23 mouse cellular contexts compared by ENCODE assay signal in the genomic region with DNA sequence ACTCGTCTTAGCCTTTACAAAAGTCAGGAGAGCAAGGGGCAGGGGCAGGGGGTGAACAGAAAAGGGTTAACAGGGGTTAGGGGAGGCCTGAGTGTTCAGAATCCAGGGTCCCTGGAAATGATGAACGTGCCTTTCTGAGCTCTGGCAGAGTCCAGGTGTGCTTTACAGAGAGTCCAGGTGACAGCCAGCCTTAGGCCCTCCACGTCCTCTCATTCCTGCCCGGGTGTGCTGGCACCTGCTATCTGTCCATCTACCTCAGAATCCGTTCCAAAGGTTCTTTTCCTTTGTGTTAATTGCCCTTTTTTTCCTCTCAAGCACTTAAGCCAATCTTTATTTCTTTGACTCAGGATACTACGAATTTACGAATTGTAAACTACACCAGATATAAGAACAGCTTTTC. TPM values are rescaled to one million over a fixed set of nuclear protein-coding genes. Genes with fewer than 3 reads are reported as not detected.
A peak's percentile ranks its signal among the peaks of the same experiment; 100 is the strongest.
DNase-seq lines count a peak whose midpoint lies in the region; ATAC-seq and TF ChIP-seq lines count a peak whose summit lies in the region.
"Had no signal": no experiment of that assay in that cellular context is flagged by ENCODE, and none has a peak within 500 bp of the region (broad histone marks: within the 10 kb centered on the region; RNA-seq: fewer than 3 reads in every experiment).

No protein-coding gene starts in this region.

- H3K27ac ChIP-seq in forebrain, embryonic 12.5 days: 0 out of 2 replicates have a peak overlapping the region, but pooled peaks have one; percentile 9
- H3K27ac ChIP-seq in forebrain, embryonic 16.5 days (ENCODE audit: low read length): no peak overlapping the region
- no peak overlapping the region for H3K27ac ChIP-seq in kidney, embryonic 14.5 days (ENCODE audit: low read depth, low read length)
- 0 out of 2 replicates have a peak overlapping the region, but pooled peaks have one; percentile 60 for H3K27ac ChIP-seq in liver, postnatal 0 days (ENCODE audit: low read depth)
- H3K27ac ChIP-seq in liver, embryonic 12.5 days: no peak overlapping the region
- peak overlapping the region; percentile 49; the same call in 1 of the 2 replicates for H3K27ac ChIP-seq in stomach, embryonic 15.5 days
- H3K27ac ChIP-seq in hindbrain, embryonic 10.5 days: no peak overlapping the region
- H3K27ac ChIP-seq: embryonic facial prominence, embryonic 15.5 days; hindbrain, embryonic 12.5 days had no signal

- TF ChIP-seq EP300 in liver, postnatal 0 days (IDR thresholded peaks at IDR 0.05; ENCODE audit: low read depth): no peak

- no peak overlapping the region for H3K4me3 ChIP-seq in forebrain, embryonic 12.5 days (replicated peaks)
- no peak overlapping the region for H3K4me3 ChIP-seq in forebrain, embryonic 16.5 days (replicated peaks; ENCODE audit: low read length)
- no peak overlapping the region for H3K4me3 ChIP-seq in kidney, embryonic 14.5 days (ENCODE audit: low read length)
- no peak overlapping the region for H3K4me3 ChIP-seq in liver, postnatal 0 days (ENCODE audit: low read depth, low read length)
- H3K4me3 ChIP-seq in liver, embryonic 12.5 days: no peak overlapping the region
- no peak overlapping the region for H3K4me3 ChIP-seq in stomach, embryonic 15.5 days (replicated peaks)
- H3K4me3 ChIP-seq in hindbrain, embryonic 10.5 days: no peak overlapping the region
- H3K4me3 ChIP-seq: embryonic facial prominence, embryonic 15.5 days; heart, embryonic 12.5 days; hindbrain, embryonic 12.5 days had no signal

- H3K4me2 ChIP-seq in forebrain, embryonic 12.5 days: no peak overlapping the region
- H3K4me2 ChIP-seq in forebrain, embryonic 16.5 days (ENCODE audit: low read length): no peak overlapping the region
- H3K4me2 ChIP-seq in kidney, embryonic 14.5 days (replicated peaks; ENCODE audit: low read depth, low read length): peak overlapping the region; percentile 12
- H3K4me2 ChIP-seq in liver, postnatal 0 days (ENCODE audit: low read depth, low read length): no peak overlapping the region
- H3K4me2 ChIP-seq in liver, embryonic 12.5 days: no peak overlapping the region
- no peak overlapping the region for H3K4me2 ChIP-seq in stomach, embryonic 15.5 days
- H3K4me2 ChIP-seq: embryonic facial prominence, embryonic 15.5 days; heart, embryonic 12.5 days; hindbrain, embryonic 12.5 days had no signal

- peaks cover 5% of the 10 kb centered on the region; the same call in 1 of the 2 replicates for H3K36me3 ChIP-seq in forebrain, embryonic 12.5 days (replicated peaks)
- no peaks in the 10 kb centered on the region for H3K36me3 ChIP-seq in forebrain, embryonic 16.5 days (ENCODE audit: control insufficient read depth, insufficient read depth)
- H3K36me3 ChIP-seq in kidney, embryonic 14.5 days (ENCODE audit: control insufficient read depth, insufficient read depth, low read length): no peaks in the 10 kb centered on the region
- H3K36me3 ChIP-seq in liver, postnatal 0 days (replicated peaks; ENCODE audit: insufficient read depth, low read length): no peaks in the 10 kb centered on the region
- no peaks in the 10 kb centered on the region; the same call in 1 of the 2 replicates for H3K36me3 ChIP-seq in liver, embryonic 12.5 days
- no peaks in the 10 kb centered on the region for H3K36me3 ChIP-seq in stomach, embryonic 15.5 days
- peaks cover 9% of the 10 kb centered on the region; the same call in 1 of the 2 replicates for H3K36me3 ChIP-seq in hindbrain, embryonic 10.5 days
- H3K36me3 ChIP-seq: embryonic facial prominence, embryonic 15.5 days; G1E had no signal

- DNase-seq in kidney, postnatal 10 days: no peak
- DNase-seq in liver, postnatal 0 days: no peak
- no peak for DNase-seq in hindbrain, embryonic 10.5 days (ENCODE audit: low spot score)
- DNase-seq: adrenal gland, adult 8-10 months; adrenal gland, postnatal 36 days; B cell, adult 2 months; cerebellum, adult 11 months; cerebellum, adult 8-10 months; cerebellum, postnatal 14 days; embryo, embryonic 11 days; gastrocnemius, postnatal 10 days; heart, postnatal 36 days had no signal

- 0 out of 2 replicates have a peak, but pooled peaks cover 4% of the 10 kb centered on the region for H3K27me3 ChIP-seq in forebrain, embryonic 12.5 days
- no peaks in the 10 kb centered on the region for H3K27me3 ChIP-seq in forebrain, embryonic 16.5 days (replicated peaks; ENCODE audit: control insufficient read depth, insufficient read depth, low read length)
- no peaks in the 10 kb centered on the region for H3K27me3 ChIP-seq in kidney, embryonic 14.5 days (ENCODE audit: control insufficient read depth, insufficient read depth, low read length)
- H3K27me3 ChIP-seq in liver, postnatal 0 days (ENCODE audit: insufficient read depth, low read length): no peaks in the 10 kb centered on the region
- no peaks in the 10 kb centered on the region for H3K27me3 ChIP-seq in liver, embryonic 12.5 days (replicated peaks)
- H3K27me3 ChIP-seq in stomach, embryonic 15.5 days (replicated peaks): no peaks in the 10 kb centered on the region
- H3K27me3 ChIP-seq in hindbrain, embryonic 10.5 days (ENCODE audit: insufficient read depth, poor library complexity, severe bottlenecking): 0 out of 2 replicates have a peak, but pooled peaks cover 9% of the 10 kb centered on the region
- H3K27me3 ChIP-seq: embryonic facial prominence, embryonic 15.5 days; heart, embryonic 12.5 days; hindbrain, embryonic 12.5 days had no signal

- 71% methylated on average over 7 of the region's 7 CpGs for WGBS in forebrain, embryonic 12.5 days
- WGBS in forebrain, embryonic 16.5 days: 72% methylated on average over 7 of the region's 7 CpGs
- 52% methylated on average over 7 of the region's 7 CpGs for WGBS in kidney, embryonic 14.5 days
- 66% methylated on average over 7 of the region's 7 CpGs for WGBS in liver, postnatal 0 days (ENCODE audit: insufficient replicate concordance)
- 66% methylated on average over 7 of the region's 7 CpGs for WGBS in liver, embryonic 12.5 days (ENCODE audit: insufficient replicate concordance)
- WGBS in stomach, embryonic 15.5 days: 52% methylated on average over 7 of the region's 7 CpGs
- WGBS in hindbrain, embryonic 10.5 days: 67% methylated on average over 7 of the region's 7 CpGs

- TF ChIP-seq CTCF in liver, postnatal 0 days (IDR thresholded peaks at IDR 0.05; ENCODE audit: low read depth): no peak

- no peak for ATAC-seq in forebrain, embryonic 12.5 days (ENCODE audit: low FRiP score)
- no peak for ATAC-seq in forebrain, embryonic 16.5 days
- no peak for ATAC-seq in kidney, embryonic 14.5 days (ENCODE audit: low FRiP score, low TSS enrichment)
- no peak for ATAC-seq in liver, postnatal 0 days
- no peak for ATAC-seq in liver, embryonic 12.5 days
- no peak for ATAC-seq in stomach, embryonic 15.5 days (ENCODE audit: insufficient read depth, low FRiP score, low read depth)
- ATAC-seq: CD4-positive, CD25-positive, alpha-beta regulatory T cell, adult 4 months; hindbrain, embryonic 16.5 days had no signal

- H3K4me1 ChIP-seq in forebrain, embryonic 12.5 days: peaks cover 69% of the 10 kb centered on the region
- H3K4me1 ChIP-seq in forebrain, embryonic 16.5 days (replicated peaks; ENCODE audit: control insufficient read depth, insufficient read depth, low read length): peaks cover 53% of the 10 kb centered on the region
- H3K4me1 ChIP-seq in kidney, embryonic 14.5 days (ENCODE audit: control insufficient read depth, insufficient read depth, low read length): peaks cover 72% of the 10 kb centered on the region
- peaks cover 14% of the 10 kb centered on the region for H3K4me1 ChIP-seq in liver, postnatal 0 days (ENCODE audit: insufficient read depth)
- H3K4me1 ChIP-seq in liver, embryonic 12.5 days: peaks cover 40% of the 10 kb centered on the region
- peaks cover 51% of the 10 kb centered on the region for H3K4me1 ChIP-seq in stomach, embryonic 15.5 days
- H3K4me1 ChIP-seq in hindbrain, embryonic 10.5 days (replicated peaks): peaks cover 77% of the 10 kb centered on the region

- no peaks in the 10 kb centered on the region for H3K9me3 ChIP-seq in forebrain, embryonic 12.5 days
- no peaks in the 10 kb centered on the region for H3K9me3 ChIP-seq in forebrain, embryonic 16.5 days (ENCODE audit: control insufficient read depth, low read length)
- H3K9me3 ChIP-seq in kidney, embryonic 14.5 days (ENCODE audit: control insufficient read depth, low read length): no peaks in the 10 kb centered on the region
- no peaks in the 10 kb centered on the region for H3K9me3 ChIP-seq in liver, postnatal 0 days (ENCODE audit: low read length)
- no peaks in the 10 kb centered on the region for H3K9me3 ChIP-seq in liver, embryonic 12.5 days (replicated peaks)
- no peaks in the 10 kb centered on the region for H3K9me3 ChIP-seq in stomach, embryonic 15.5 days
- no peaks in the 10 kb centered on the region for H3K9me3 ChIP-seq in hindbrain, embryonic 10.5 days
- H3K9me3 ChIP-seq: embryonic facial prominence, embryonic 15.5 days; heart, embryonic 12.5 days; hindbrain, embryonic 12.5 days had no signal

- H3K9ac ChIP-seq in forebrain, embryonic 12.5 days: no peak overlapping the region
- H3K9ac ChIP-seq in forebrain, embryonic 16.5 days (replicated peaks; ENCODE audit: low read depth, low read length): no peak overlapping the region
- H3K9ac ChIP-seq in kidney, embryonic 14.5 days (ENCODE audit: low read depth, low read length): no peak overlapping the region
- no peak overlapping the region for H3K9ac ChIP-seq in liver, postnatal 0 days (replicated peaks)
- no peak overlapping the region for H3K9ac ChIP-seq in liver, embryonic 12.5 days
- no peak overlapping the region for H3K9ac ChIP-seq in stomach, embryonic 15.5 days
- H3K9ac ChIP-seq: embryonic facial prominence, embryonic 15.5 days; heart, embryonic 12.5 days; hindbrain, embryonic 12.5 days had no signal

RNA-seq across cellular contexts. Expression of a gene that starts 32.1 kb away (rescaled TPM):
- polyA plus RNA-seq in forebrain, embryonic 12.5 days (2016; fragmentation: Nextera tagmentation; extraction: Ambion mirVana): 46.1 and 49.0 TPM in 2 replicates
- 40.8 and 42.6 TPM in 2 replicates for polyA plus RNA-seq in forebrain, embryonic 16.5 days (2015; fragmentation: Nextera tagmentation; extraction: Ambion mirVana)
- polyA plus RNA-seq in kidney, embryonic 14.5 days (2014; fragmentation: Nextera tagmentation; extraction: Ambion mirVana): 37.8 and 42.1 TPM in 2 replicates
- 5.1 and 5.5 TPM in 2 replicates for polyA plus RNA-seq in liver, postnatal 0 days (2015; fragmentation: Nextera tagmentation; extraction: Ambion mirVana)
- polyA plus RNA-seq in liver, embryonic 12.5 days (2016; fragmentation: Nextera tagmentation; extraction: Ambion mirVana): 5.2 and 5.6 TPM in 2 replicates
- 20.9 and 26.7 TPM in 2 replicates for polyA plus RNA-seq in stomach, embryonic 15.5 days (2015; fragmentation: Nextera tagmentation; extraction: Ambion mirVana)
- 25.3 and 25.5 TPM in 2 replicates for polyA plus RNA-seq in hindbrain, embryonic 10.5 days (2016; fragmentation: Nextera tagmentation; extraction: Ambion mirVana)
- polyA plus RNA-seq: G1E had no signal

Comparison
In these comparisons a context has a peak if more than half of its experiments do, and no peak if none do; other contexts are left out.
1. H3K27ac ChIP-seq: peak in forebrain, embryonic 12.5 days (single experiment), liver, postnatal 0 days (single experiment) and stomach, embryonic 15.5 days (single experiment); none in forebrain, embryonic 16.5 days (single experiment), kidney, embryonic 14.5 days (single experiment), liver, embryonic 12.5 days (single experiment) and hindbrain, embryonic 10.5 days (single experiment).